Mouse (Mus musculus): ENCODE data around the gene Timd2. TPM values are rescaled to one million over a fixed set of nuclear protein-coding genes. Genes with fewer than 3 reads are reported as not detected.
"Not testable (repeated sequence)": the region's sequence is repeated elsewhere in the genome, so short reads cannot be mapped to it uniquely, and the experiment has no call there.

Gene Timd2
- 7.5 and 10.1 TPM in 2 replicates for polyA plus RNA-seq (2012; rRNA removed)

DNA sequence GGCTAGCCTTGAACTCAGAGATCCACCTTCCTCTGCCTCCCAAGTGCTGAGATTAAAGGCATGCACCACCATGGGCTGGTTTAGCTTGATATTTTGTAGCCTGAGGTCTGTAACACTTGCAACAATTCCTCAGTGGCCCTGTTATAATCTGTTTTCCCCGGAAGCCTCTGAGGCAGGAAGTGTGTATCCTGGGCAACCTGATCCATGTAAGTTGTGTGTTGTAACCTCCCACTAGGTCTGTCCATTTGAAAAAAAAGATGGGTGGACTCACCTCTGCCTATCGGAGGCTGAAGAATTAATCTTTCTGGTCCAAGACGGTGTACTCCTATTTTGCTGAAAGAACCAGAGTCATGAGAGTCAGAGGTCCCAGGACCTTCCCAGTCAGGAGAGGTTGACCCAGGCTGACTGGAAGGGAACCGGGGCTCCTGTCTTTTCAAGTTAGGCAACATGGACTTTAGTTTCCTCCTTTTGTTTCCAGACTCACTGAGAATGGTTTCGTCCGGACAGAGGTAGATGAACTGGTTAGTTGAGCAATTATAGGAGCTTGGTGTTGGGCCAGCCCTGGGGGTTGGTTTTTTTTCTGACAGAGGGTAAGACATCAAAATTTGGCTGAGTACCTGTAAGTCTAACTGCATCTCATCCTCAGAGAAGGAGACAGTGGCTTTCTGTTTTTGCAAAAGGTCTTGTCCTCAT is at the start of gene Timd2:
Gene Timd2 (minus strand): TSS at position 398 of the 693 bp plus-strand sequence.
- Histone ChIP-seq H3K27ac (ENCODE audit: insufficient read depth, low read depth, low read length) (0 out of 2 replicates have a peak within 1 kb of the TSS, but pooled peaks have one; percentile 23), H3K27me3 (replicated peaks; ENCODE audit: control insufficient read depth, insufficient read depth, low read length) (no peaks in the 10 kb centered on the region), H3K36me3 (ENCODE audit: control insufficient read depth, insufficient read depth, low read length) (no peaks in the 10 kb centered on the region), H3K4me3 (ENCODE audit: insufficient read depth, low read depth, low read length) (no peak within 1 kb of the TSS), H3K4me1 (ENCODE audit: control insufficient read depth, insufficient read depth, low read length) (peaks cover 3% of the 10 kb centered on the region; the same call in 1 of the 2 replicates)
- DNase-seq, result peak; percentile 62
- TF ChIP-seq POLR2A (IDR thresholded peaks at IDR 0.05; ENCODE audit: low read depth, low read length) (no peak), CTCF (conservative IDR thresholded peaks at IDR 0.05; ENCODE audit: insufficient read depth, insufficient read length, low read depth, low read length) (no peak)
- 45% methylated on average over 6 of the region's 6 CpGs for WGBS

DNA sequence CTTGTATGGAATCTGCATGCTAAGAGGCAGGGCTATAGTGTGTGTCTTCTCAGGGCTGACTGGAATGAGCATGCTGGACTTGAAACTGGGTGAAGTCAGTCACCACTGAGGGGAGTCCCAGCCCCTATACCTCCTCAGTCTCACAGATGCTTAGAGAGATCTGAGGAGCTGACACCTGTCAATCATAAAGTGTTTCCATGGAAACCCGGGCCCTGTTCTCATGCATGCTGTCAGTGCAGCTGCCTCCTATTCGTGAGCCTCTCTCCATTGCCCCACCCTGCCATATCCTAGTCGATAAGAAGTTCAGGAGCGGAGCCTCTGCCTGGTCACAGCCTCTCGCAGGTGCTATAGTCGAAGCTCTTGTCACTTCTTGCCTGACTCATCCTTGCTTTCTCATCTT is 48.9 kb upstream of the Timd2 start:
- H3K4me3 ChIP-seq (ENCODE audit: insufficient read depth, low read depth, low read length); H3K27ac ChIP-seq (ENCODE audit: insufficient read depth, low read depth, low read length); H3K27me3 ChIP-seq (replicated peaks; ENCODE audit: control insufficient read depth, insufficient read depth, low read length); DNase-seq; H3K36me3 ChIP-seq (ENCODE audit: control insufficient read depth, insufficient read depth, low read length); H3K4me1 ChIP-seq (ENCODE audit: control insufficient read depth, insufficient read depth, low read length): not testable (repeated sequence)
- 88% methylated on average over 6 of the region's 6 CpGs for WGBS

DNA sequence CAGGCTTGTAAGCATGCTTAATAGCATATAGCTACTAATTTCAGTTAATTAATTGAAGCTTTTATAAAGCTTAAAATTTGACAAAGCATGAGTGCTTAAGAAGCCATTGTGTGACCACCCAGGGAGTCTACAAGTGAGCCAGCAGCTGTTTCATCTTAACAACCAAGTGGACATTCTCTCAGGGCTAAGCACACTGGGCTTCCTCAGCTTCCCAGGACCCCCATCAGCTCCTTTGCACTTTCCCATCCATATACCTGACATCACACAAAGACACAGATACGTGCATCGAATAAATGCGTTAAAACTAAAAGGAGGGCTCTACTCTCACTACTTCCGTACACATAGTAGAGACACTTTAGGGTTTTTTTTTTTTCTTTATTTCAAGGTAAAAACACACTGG is 47.8 kb upstream of the Timd2 start:
- WGBS, result 89% methylated on average over 4 of the region's 4 CpGs
- no peak for TF ChIP-seq POLR2A (IDR thresholded peaks at IDR 0.05; ENCODE audit: low read depth, low read length)
- no peak for TF ChIP-seq CTCF (conservative IDR thresholded peaks at IDR 0.05; ENCODE audit: insufficient read depth, insufficient read length, low read depth, low read length)
- H3K27me3 ChIP-seq (replicated peaks; ENCODE audit: control insufficient read depth, insufficient read depth, low read length), result no peaks in the 10 kb centered on the region
- no peak for DNase-seq
- H3K27ac ChIP-seq (ENCODE audit: insufficient read depth, low read depth, low read length), result no peak overlapping the region
- H3K4me1 ChIP-seq (ENCODE audit: control insufficient read depth, insufficient read depth, low read length), result no peaks in the 10 kb centered on the region
- no peak overlapping the region for H3K4me3 ChIP-seq (ENCODE audit: insufficient read depth, low read depth, low read length)
- H3K36me3 ChIP-seq (ENCODE audit: control insufficient read depth, insufficient read depth, low read length), result no peaks in the 10 kb centered on the region

DNA sequence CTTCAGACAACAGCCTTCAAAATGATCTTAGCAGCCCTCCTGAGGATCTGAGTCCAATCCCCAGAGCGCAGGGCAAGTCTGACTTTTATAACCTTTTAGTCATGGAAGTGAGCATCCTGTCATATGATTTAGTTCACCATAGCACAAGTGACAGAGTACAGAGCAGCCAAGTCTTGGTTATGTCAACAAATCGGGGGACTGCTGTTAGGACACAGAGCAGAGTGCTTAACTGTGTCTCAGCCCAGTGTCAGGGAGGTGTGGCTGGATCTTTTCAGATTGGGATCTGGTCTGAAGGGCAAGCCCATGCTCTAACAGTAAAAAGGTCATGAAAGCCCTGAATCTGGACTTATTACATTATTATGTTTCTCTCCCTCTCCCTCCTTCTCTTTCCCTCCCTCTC is 46.8 kb upstream of the Timd2 start:
- DNase-seq, result no peak
- Histone ChIP-seq H3K36me3 (ENCODE audit: control insufficient read depth, insufficient read depth, low read length) (no peaks in the 10 kb centered on the region), H3K27me3 (replicated peaks; ENCODE audit: control insufficient read depth, insufficient read depth, low read length) (no peaks in the 10 kb centered on the region), H3K4me3 (ENCODE audit: insufficient read depth, low read depth, low read length) (no peak overlapping the region), H3K27ac (ENCODE audit: insufficient read depth, low read depth, low read length) (no peak overlapping the region), H3K4me1 (ENCODE audit: control insufficient read depth, insufficient read depth, low read length) (no peaks in the 10 kb centered on the region)
- 24% methylated on average over 2 of the region's 2 CpGs for WGBS
- TF ChIP-seq POLR2A (IDR thresholded peaks at IDR 0.05; ENCODE audit: low read depth, low read length) (no peak), CTCF (conservative IDR thresholded peaks at IDR 0.05; ENCODE audit: insufficient read depth, insufficient read length, low read depth, low read length) (no peak)

DNA sequence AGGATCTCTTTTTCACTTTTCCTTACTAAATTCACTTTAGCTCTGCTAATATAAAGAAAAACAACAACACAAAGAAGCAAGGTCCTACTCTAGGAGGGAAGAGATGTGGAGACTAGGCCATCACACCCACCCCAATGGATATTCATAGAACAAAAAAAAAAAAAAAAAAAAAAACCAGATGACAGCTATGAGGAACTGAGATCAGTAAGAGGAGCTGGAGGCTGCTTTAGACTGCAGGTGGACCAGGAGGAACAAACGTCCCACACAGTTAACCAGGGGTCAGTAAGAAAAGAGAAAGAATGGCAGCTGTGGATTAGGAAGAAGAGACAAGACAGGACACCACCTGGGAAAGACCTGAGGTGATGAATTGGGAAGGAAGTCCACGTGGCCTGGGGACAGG is 41.1 kb upstream of the Timd2 start:
- H3K27ac ChIP-seq (ENCODE audit: insufficient read depth, low read depth, low read length), result no peak overlapping the region
- no peak for TF ChIP-seq CTCF (conservative IDR thresholded peaks at IDR 0.05; ENCODE audit: insufficient read depth, insufficient read length, low read depth, low read length)
- no peak for TF ChIP-seq POLR2A (IDR thresholded peaks at IDR 0.05; ENCODE audit: low read depth, low read length)
- no peaks in the 10 kb centered on the region for H3K36me3 ChIP-seq (ENCODE audit: control insufficient read depth, insufficient read depth, low read length)
- WGBS, result 58% methylated on average over 2 of the region's 2 CpGs
- H3K27me3 ChIP-seq (replicated peaks; ENCODE audit: control insufficient read depth, insufficient read depth, low read length), result no peaks in the 10 kb centered on the region
- H3K4me1 ChIP-seq (ENCODE audit: control insufficient read depth, insufficient read depth, low read length), result no peaks in the 10 kb centered on the region
- DNase-seq, result no peak
- no peak overlapping the region for H3K4me3 ChIP-seq (ENCODE audit: insufficient read depth, low read depth, low read length)

DNA sequence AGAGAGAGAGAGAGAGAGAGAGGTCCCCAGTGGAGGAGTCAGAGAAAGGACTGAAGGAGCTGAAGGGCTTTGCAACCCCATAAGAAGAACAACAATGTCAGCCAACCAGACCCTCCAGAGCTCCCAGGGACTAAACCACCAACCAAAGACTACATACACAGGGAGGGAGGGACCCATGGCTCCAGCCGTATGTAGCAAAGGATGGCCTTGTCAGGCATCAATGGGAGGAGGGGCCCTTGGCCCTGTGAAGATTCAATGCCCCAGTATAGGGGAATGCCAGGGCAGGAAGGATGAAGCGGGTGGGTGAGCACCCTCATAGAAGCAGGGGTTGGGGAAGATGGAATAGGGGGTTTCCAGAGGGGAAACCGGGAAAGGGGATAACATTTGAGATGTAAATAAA is 34.9 kb upstream of the Timd2 start:
- H3K4me1 ChIP-seq (ENCODE audit: control insufficient read depth, insufficient read depth, low read length), result no peaks in the 10 kb centered on the region
- H3K27ac ChIP-seq (ENCODE audit: insufficient read depth, low read depth, low read length), result no peak overlapping the region
- 79% methylated on average over 3 of the region's 3 CpGs for WGBS
- no peak for DNase-seq
- H3K4me3 ChIP-seq (ENCODE audit: insufficient read depth, low read depth, low read length), result no peak overlapping the region
- H3K27me3 ChIP-seq (replicated peaks; ENCODE audit: control insufficient read depth, insufficient read depth, low read length), result no peaks in the 10 kb centered on the region
- H3K36me3 ChIP-seq (ENCODE audit: control insufficient read depth, insufficient read depth, low read length), result no peaks in the 10 kb centered on the region
- TF ChIP-seq CTCF (conservative IDR thresholded peaks at IDR 0.05; ENCODE audit: insufficient read depth, insufficient read length, low read depth, low read length), result no peak
- no peak for TF ChIP-seq POLR2A (IDR thresholded peaks at IDR 0.05; ENCODE audit: low read depth, low read length)

DNA sequence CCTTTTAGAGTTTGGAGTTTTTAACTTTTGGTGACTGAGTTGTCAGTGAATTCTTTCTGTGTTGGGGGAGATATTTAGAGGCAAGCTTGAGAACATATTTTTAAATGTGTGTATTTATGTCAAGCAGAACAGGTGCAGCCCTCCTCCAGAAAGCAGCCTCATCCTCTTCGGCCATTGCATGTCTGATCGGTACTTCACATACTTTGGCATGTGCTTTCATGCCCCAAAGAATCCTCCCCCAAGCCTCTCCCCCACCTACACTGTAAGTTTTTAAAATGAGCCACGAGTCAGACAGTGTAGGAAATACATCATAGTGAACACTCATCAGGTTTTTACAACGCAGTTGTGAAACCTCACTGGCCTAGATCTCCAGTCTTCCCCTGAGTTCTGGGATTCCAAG is 34.0 kb upstream of the Timd2 start:
- Histone ChIP-seq H3K27me3 (replicated peaks; ENCODE audit: control insufficient read depth, insufficient read depth, low read length) (no peaks in the 10 kb centered on the region), H3K4me3 (ENCODE audit: insufficient read depth, low read depth, low read length) (no peak overlapping the region), H3K36me3 (ENCODE audit: control insufficient read depth, insufficient read depth, low read length) (no peaks in the 10 kb centered on the region), H3K27ac (ENCODE audit: insufficient read depth, low read depth, low read length) (no peak overlapping the region), H3K4me1 (ENCODE audit: control insufficient read depth, insufficient read depth, low read length) (no peaks in the 10 kb centered on the region)
- 63% methylated on average over 4 of the region's 4 CpGs for WGBS
- no peak for DNase-seq
- TF ChIP-seq POLR2A (IDR thresholded peaks at IDR 0.05; ENCODE audit: low read depth, low read length), result no peak
- no peak for TF ChIP-seq CTCF (conservative IDR thresholded peaks at IDR 0.05; ENCODE audit: insufficient read depth, insufficient read length, low read depth, low read length)

Data from kidney, adult 2 months (tissue).